In the genomic region with DNA sequence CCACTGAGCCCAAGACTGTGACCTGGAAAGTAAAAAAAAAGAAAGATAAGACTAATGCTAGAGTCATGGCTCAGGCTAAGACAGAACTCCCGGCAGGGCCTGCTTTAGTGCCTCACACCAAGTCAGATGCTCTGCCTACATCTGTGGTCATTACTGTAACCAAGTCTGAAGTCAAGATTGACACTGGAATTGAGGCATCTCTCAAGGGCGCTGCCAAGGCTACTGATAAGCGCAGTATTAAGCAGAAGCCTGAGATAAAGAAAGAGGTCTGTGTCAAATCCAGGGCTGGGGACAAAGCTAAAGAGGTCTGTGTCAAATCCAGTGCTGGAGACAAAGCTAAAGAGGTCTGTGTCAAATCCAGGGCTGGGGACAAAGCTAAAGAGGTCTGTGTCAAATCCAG, we compare ENCODE assay signal across 14 mouse cellular contexts. TPM values are rescaled to one million over a fixed set of nuclear protein-coding genes. Genes with fewer than 3 reads are reported as not detected.
"Had no signal": no experiment of that assay in that cellular context is flagged by ENCODE, and none has a peak within 500 bp of the region (broad histone marks: within the 10 kb centered on the region; RNA-seq: fewer than 3 reads in every experiment).

No protein-coding gene starts in this region.

RNA-seq across cellular contexts. Expression of gene Armcx5, which starts 2.8 kb away (rescaled TPM):
- polyA plus RNA-seq: small intestine, adult 2 months had no signal

RNA-seq across cellular contexts. Expression of gene Tmsb15a, which starts 20.3 kb away (rescaled TPM):
- total RNA-seq: neutrophil, adult 5-6 weeks had no signal
- polyA plus RNA-seq: neural tube, embryonic 12.5 days; neural tube, embryonic 13.5 days; neural tube, embryonic 14.5 days; neural tube, embryonic 15.5 days; small intestine, adult 2 months; spleen, adult 2 months; stomach, embryonic 14.5 days; stomach, embryonic 15.5 days; stomach, embryonic 16.5 days; stomach, postnatal 0 days; thymus, adult 2 months; urinary bladder, adult 2 months had no signal

RNA-seq across cellular contexts. Expression of gene Tcp11x2, which starts 51.8 kb away (rescaled TPM):
- total RNA-seq: neutrophil, adult 5-6 weeks had no signal
- polyA plus RNA-seq: neural tube, embryonic 12.5 days; neural tube, embryonic 13.5 days; neural tube, embryonic 14.5 days; neural tube, embryonic 15.5 days; small intestine, adult 2 months; spleen, adult 2 months; stomach, embryonic 14.5 days; stomach, embryonic 15.5 days; stomach, postnatal 0 days; thymus, adult 2 months; thymus, postnatal 0 days; urinary bladder, adult 2 months had no signal
